16 mouse cellular contexts compared by ENCODE assay signal in genomic region chr5:139789466-139789865, GRCm38 (mm10). TPM values are rescaled to one million over a fixed set of nuclear protein-coding genes. Genes with fewer than 3 reads are reported as not detected.
DNase-seq lines count a peak whose midpoint lies in the region; ATAC-seq and TF ChIP-seq lines count a peak whose summit lies in the region.
"Had no signal": no experiment of that assay in that cellular context is flagged by ENCODE, and none has a peak within 500 bp of the region (broad histone marks: within the 10 kb centered on the region; RNA-seq: fewer than 3 reads in every experiment).

No protein-coding gene starts in this region.

- H3K4me3 ChIP-seq in layer of hippocampus, adult 2 months, result no peak overlapping the region
- H3K4me3 ChIP-seq in liver, embryonic 15.5 days (replicated peaks), result no peak overlapping the region
- H3K4me3 ChIP-seq: forebrain, embryonic 13.5 days; limb, embryonic 15.5 days had no signal

- 27% methylated on average over 4 of the region's 4 CpGs for WGBS in liver, embryonic 15.5 days (ENCODE audit: insufficient replicate concordance)

- DNase-seq in layer of hippocampus, adult 2 months (ENCODE audit: low spot score in 2 of 2), result no peak
- no peak for DNase-seq in layer of hippocampus, postnatal 10 days (ENCODE audit: low spot score in 2 of 2)
- DNase-seq in 416B (ENCODE audit: low read depth), result peak; percentile 89
- DNase-seq in Muller cell, postnatal 12 days (ENCODE audit: inconsistent ontology term), result peak; percentile 88
- no peak for DNase-seq in thymus, adult 18-20 months
- DNase-seq in adrenal gland, postnatal 14 days, result no peak
- DNase-seq: adrenal gland, postnatal 10 days; kidney, postnatal 14 days; right cerebral cortex, adult 18-20 months; thymus, postnatal 25 days had no signal

- no peaks in the 10 kb centered on the region for H3K9me3 ChIP-seq in liver, embryonic 15.5 days (replicated peaks)
- H3K9me3 ChIP-seq: forebrain, embryonic 13.5 days; limb, embryonic 15.5 days had no signal

- no peaks in the 10 kb centered on the region for H3K27me3 ChIP-seq in liver, embryonic 15.5 days
- H3K27me3 ChIP-seq: limb, embryonic 15.5 days had no signal

- TF ChIP-seq CTCF in layer of hippocampus, adult 2 months (conservative IDR thresholded peaks at IDR 0.05), result peak; percentile 24; the same call in 1 of the 2 replicates

- peaks cover 40% of the 10 kb centered on the region for H3K4me1 ChIP-seq in liver, embryonic 15.5 days (replicated peaks)

- H3K27ac ChIP-seq in layer of hippocampus, adult 2 months, result no peak overlapping the region
- 0 out of 2 replicates have a peak overlapping the region, but pooled peaks have one; percentile 29 for H3K27ac ChIP-seq in liver, embryonic 15.5 days (replicated peaks)
- H3K27ac ChIP-seq: forebrain, embryonic 13.5 days; limb, embryonic 15.5 days had no signal

- no peak overlapping the region for H3K9ac ChIP-seq in liver, embryonic 15.5 days
- H3K9ac ChIP-seq: forebrain, embryonic 13.5 days; limb, embryonic 15.5 days had no signal

- no peak for ATAC-seq in liver, embryonic 15.5 days (ENCODE audit: insufficient read depth)
- ATAC-seq: forebrain, embryonic 13.5 days had no signal

- H3K4me2 ChIP-seq in liver, embryonic 15.5 days, result no peak overlapping the region
- H3K4me2 ChIP-seq: forebrain, embryonic 13.5 days; limb, embryonic 15.5 days had no signal

- peaks cover 5% of the 10 kb centered on the region; the same call in 1 of the 2 replicates for H3K36me3 ChIP-seq in liver, embryonic 15.5 days (replicated peaks)
- H3K36me3 ChIP-seq: limb, embryonic 15.5 days had no signal

RNA-seq across cellular contexts. Expression of gene Mafk, which starts 1.8 kb away (rescaled TPM):
- 1 to 10 TPM; 9.2 to 9.9 TPM for total RNA-seq in layer of hippocampus, adult 2 months (2021)
- total RNA-seq in layer of hippocampus, postnatal 10 days (2021), result 10 to 100 TPM; 10.3 to 10.4 TPM
- 44.5 and 50.0 TPM in 2 replicates for polyA plus RNA-seq in liver, embryonic 15.5 days (2015; fragmentation: Nextera tagmentation; extraction: Ambion mirVana)
- 25.1 and 29.8 TPM in 2 replicates for total RNA-seq in adrenal gland, postnatal 14 days (2021)

RNA-seq across cellular contexts. Expression of gene Ints1, which starts 14.0 kb away (rescaled TPM):
- total RNA-seq in layer of hippocampus, adult 2 months (2021), result 100 to 1,000 TPM in 1 of 2 experiments, 10 to 100 TPM in 1; 94.7 to 103 TPM
- total RNA-seq in layer of hippocampus, postnatal 10 days (2021), result 10 to 100 TPM; 91.7 to 93.3 TPM
- 11.8 and 12.5 TPM in 2 replicates for polyA plus RNA-seq in liver, embryonic 15.5 days (2015; fragmentation: Nextera tagmentation; extraction: Ambion mirVana)
- 46.7 and 48.2 TPM in 2 replicates for total RNA-seq in adrenal gland, postnatal 14 days (2021)

RNA-seq across cellular contexts. Expression of gene Tmem184a, which starts 30.3 kb away (rescaled TPM):
- total RNA-seq in layer of hippocampus, adult 2 months (2021), result 1 to 10 TPM in 1 of 2 experiments, under 1 TPM in 1; 0.25 to 1.9 TPM
- total RNA-seq in layer of hippocampus, postnatal 10 days (2021), result under 1 TPM in 1 of 2 experiments, not detected in 1; 0.85 TPM
- 0.68 and 1.2 TPM in 2 replicates for polyA plus RNA-seq in liver, embryonic 15.5 days (2015; fragmentation: Nextera tagmentation; extraction: Ambion mirVana)
- 0.56 and 0.89 TPM in 2 replicates for total RNA-seq in adrenal gland, postnatal 14 days (2021)

RNA-seq across cellular contexts. Expression of gene Gm26938, which starts 36.7 kb away (rescaled TPM):
- total RNA-seq in layer of hippocampus, adult 2 months (2021), result not detected
- not detected for total RNA-seq in layer of hippocampus, postnatal 10 days (2021)
- polyA plus RNA-seq in liver, embryonic 15.5 days (2015; fragmentation: Nextera tagmentation; extraction: Ambion mirVana), result not detected in 2 replicates
- not detected in 2 replicates for total RNA-seq in adrenal gland, postnatal 14 days (2021)
- total RNA-seq: adrenal gland, postnatal 10 days; heart, postnatal 25 days; layer of hippocampus, postnatal 25 days had no signal
- polyA plus RNA-seq: embryonic facial prominence, embryonic 14.5 days; forebrain, embryonic 13.5 days; limb, embryonic 15.5 days had no signal

RNA-seq across cellular contexts. Expression of gene Psmg3, which starts 37.2 kb away (rescaled TPM):
- 10 to 100 TPM; 20.1 to 20.3 TPM for total RNA-seq in layer of hippocampus, adult 2 months (2021)
- 10 to 100 TPM; 16.1 to 23.2 TPM for total RNA-seq in layer of hippocampus, postnatal 10 days (2021)
- polyA plus RNA-seq in liver, embryonic 15.5 days (2015; fragmentation: Nextera tagmentation; extraction: Ambion mirVana), result 41.4 and 42.3 TPM in 2 replicates
- 14.7 and 18.3 TPM in 2 replicates for total RNA-seq in adrenal gland, postnatal 14 days (2021)

Comparison
In these comparisons a context has a peak if more than half of its experiments do, and no peak if none do; other contexts are left out.
1. DNase-seq: peak in 416B (single experiment) and Muller cell, postnatal 12 days (single experiment); none in layer of hippocampus, adult 2 months (0 of 2), layer of hippocampus, postnatal 10 days (0 of 2), thymus, adult 18-20 months (0 of 2) and adrenal gland, postnatal 14 days (single experiment).